Mouse (Mus musculus): ENCODE results near the gene H6pd. TPM values are rescaled to one million over a fixed set of nuclear protein-coding genes. Genes with fewer than 3 reads are reported as not detected.

The H6pd gene
- total and polyA plus RNA-seq, 3 experiments: 17.7 to 38.5 (median 25.1) TPM

- no peak overlapping the region for H3K9ac ChIP-seq (ENCODE audit: insufficient read depth, low read depth)
- no peak for TF ChIP-seq POLR2AphosphoS2 (IDR thresholded peaks at IDR 0.05; ENCODE audit: low read depth, low read length)
- TF ChIP-seq ZNF384 (IDR thresholded peaks at IDR 0.05; ENCODE audit: low read depth, low read length): no peak
- no peak for TF ChIP-seq POLR2A (IDR thresholded peaks at IDR 0.05; ENCODE audit: low read depth, low read length)
- TF ChIP-seq MEF2A (IDR thresholded peaks at IDR 0.05; ENCODE audit: borderline replicate concordance, low read depth, low read length): no peak
- TF ChIP-seq KAT2A (IDR thresholded peaks at IDR 0.05; ENCODE audit: insufficient replicate concordance, low read length): no peak
- no peak for TF ChIP-seq SMC3 (IDR thresholded peaks at IDR 0.05; ENCODE audit: low read depth, low read length)
- TF ChIP-seq USF2 (conservative IDR thresholded peaks at IDR 0.05; ENCODE audit: low read depth, low read length): no peak
- TF ChIP-seq GABPA (IDR thresholded peaks at IDR 0.05; ENCODE audit: insufficient replicate concordance, low read depth, low read length): no peak
- no peak for TF ChIP-seq SIN3A (IDR thresholded peaks at IDR 0.05; ENCODE audit: low read length)
- no peak for TF ChIP-seq IRF4 (IDR thresholded peaks at IDR 0.05; ENCODE audit: low read depth, low read length)
- no peak for TF ChIP-seq ZKSCAN1 (IDR thresholded peaks at IDR 0.05; ENCODE audit: borderline replicate concordance, low read depth, low read length)
- TF ChIP-seq E2F4 (IDR thresholded peaks at IDR 0.05; ENCODE audit: insufficient replicate concordance, low read depth, low read length): no peak
- TF ChIP-seq MXI1 (IDR thresholded peaks at IDR 0.05; ENCODE audit: low read depth, low read length): no peak
Measured at GRCm38 (mm10) chr4:149964770-149965169, 44.1 kb downstream of the H6pd start.

GRCm38 (mm10) chr4:149964285-149964684 is 44.5 kb downstream of the H6pd start:
- TF ChIP-seq CHD2 (IDR thresholded peaks at IDR 0.05; ENCODE audit: low read length): no peak
- TF ChIP-seq IRF4 (IDR thresholded peaks at IDR 0.05; ENCODE audit: low read depth, low read length): no peak
- no peak for TF ChIP-seq ELF1 (IDR thresholded peaks at IDR 0.05; ENCODE audit: low read depth, low read length)
- TF ChIP-seq UBTF (IDR thresholded peaks at IDR 0.05; ENCODE audit: low read depth, low read length): no peak
- TF ChIP-seq ZKSCAN1 (IDR thresholded peaks at IDR 0.05; ENCODE audit: borderline replicate concordance, low read depth, low read length): no peak
- no peak for TF ChIP-seq MEF2A (IDR thresholded peaks at IDR 0.05; ENCODE audit: borderline replicate concordance, low read depth, low read length)
- TF ChIP-seq CHD1 (IDR thresholded peaks at IDR 0.05; ENCODE audit: low read depth, low read length): no peak
- no peak for TF ChIP-seq NRF1 (IDR thresholded peaks at IDR 0.05; ENCODE audit: low read depth, low read length)
- no peak for TF ChIP-seq MYC (IDR thresholded peaks at IDR 0.05; ENCODE audit: low read depth, low read length)
- no peak for TF ChIP-seq MAX (IDR thresholded peaks at IDR 0.05; ENCODE audit: low read length)
- TF ChIP-seq MXI1 (IDR thresholded peaks at IDR 0.05; ENCODE audit: low read depth, low read length): no peak
- no peak for TF ChIP-seq TCF12 (IDR thresholded peaks at IDR 0.05; ENCODE audit: low read depth, low read length)
- no peak for TF ChIP-seq CTCF (conservative IDR thresholded peaks at IDR 0.05 in 1 of 2, IDR thresholded peaks at IDR 0.05 in 1 of 2; ENCODE audit: low read depth in 2 of 2, low read length in 2 of 2)
- Histone ChIP-seq H3K4me2 (ENCODE audit: insufficient read depth, low read depth, poor library complexity, severe bottlenecking) (no peak overlapping the region), H3K9me3 (replicated peaks; ENCODE audit: low read length) (peaks cover 9% of the 10 kb centered on the region), H3K27ac (ENCODE audit: insufficient read depth, low read depth) (no peak overlapping the region), H3K9ac (ENCODE audit: insufficient read depth, low read depth) (no peak overlapping the region), H3K36me3 (replicated peaks in 1 of 2; ENCODE audit: control insufficient read depth in 1 of 2, insufficient read depth in 1 of 2, low read length in 1 of 2) (no peaks in the 10 kb centered on the region), H3K27me3 (replicated peaks) (peaks cover 36% of the 10 kb centered on the region), H3K4me3 (replicated peaks in 1 of 3; ENCODE audit: low read depth in 2 of 3, low read length in 2 of 3, poor library complexity in 1 of 3) (no peak overlapping the region), H3K79me2 (replicated peaks; ENCODE audit: control insufficient read depth, extremely low read depth, insufficient read depth, poor library complexity, severe bottlenecking) (no peaks in the 10 kb centered on the region), H3K4me1 (ENCODE audit: control insufficient read depth in 1 of 2, insufficient read depth in 2 of 2) (no peaks in the 10 kb centered on the region)
- in situ Hi-C loops (cut with MboI; ENCODE audit: low pct_ligation_motif_present, low pct_unique_long_range_greater_than_20kb, low sequenced_read_pairs): no loop called here
- DNase-seq (ENCODE audit: extremely low read depth): no peak
- dilution Hi-C loops (cut with MboI; ENCODE audit: extremely low pct_ligation_motif_present, extremely low pct_unique_long_range_greater_than_20kb, low sequenced_read_pairs): loop anchor here (25.0 kb wide), 1 partner anchor 177 kb away; no protein-coding TSS in a partner anchor

More at GRCm38 (mm10) chr4:149964770-149965169, 44.1 kb downstream of the H6pd start:
- in situ Hi-C loops (cut with MboI; ENCODE audit: low pct_ligation_motif_present, low pct_unique_long_range_greater_than_20kb, low sequenced_read_pairs): no loop called here
- Histone ChIP-seq H3K79me2 (replicated peaks; ENCODE audit: control insufficient read depth, extremely low read depth, insufficient read depth, poor library complexity, severe bottlenecking) (no peaks in the 10 kb centered on the region), H3K27ac (ENCODE audit: insufficient read depth, low read depth) (no peak overlapping the region), H3K27me3 (replicated peaks) (peaks cover 36% of the 10 kb centered on the region), H3K4me2 (ENCODE audit: insufficient read depth, low read depth, poor library complexity, severe bottlenecking) (no peak overlapping the region), H3K4me1 (ENCODE audit: control insufficient read depth in 1 of 2, insufficient read depth in 2 of 2) (no peaks in the 10 kb centered on the region), H3K9me3 (replicated peaks; ENCODE audit: low read length) (peaks cover 7% of the 10 kb centered on the region), H3K36me3 (replicated peaks in 1 of 2; ENCODE audit: control insufficient read depth in 1 of 2, insufficient read depth in 1 of 2, low read length in 1 of 2) (no peaks in the 10 kb centered on the region), H3K4me3 (replicated peaks in 1 of 3; ENCODE audit: low read depth in 2 of 3, low read length in 2 of 3, poor library complexity in 1 of 3) (no peak overlapping the region)
- DNase-seq (ENCODE audit: extremely low read depth): no peak
- dilution Hi-C loops (cut with MboI; ENCODE audit: extremely low pct_ligation_motif_present, extremely low pct_unique_long_range_greater_than_20kb, low sequenced_read_pairs): loop anchor here (25.0 kb wide), 1 partner anchor 177 kb away; no protein-coding TSS in a partner anchor

Data from CH12.LX (cell line).